Mouse (Mus musculus) CD4-positive, CD25-positive, alpha-beta regulatory T cell, adult 9 weeks (primary cell): ENCODE measurements around the gene 5730409E04Rik. TPM values are rescaled to one million over a fixed set of nuclear protein-coding genes. Genes with fewer than 3 reads are reported as not detected.

ENCODE experiments used
- polyA plus RNA-seq: library from polyadenylated mRNA; unstranded; fragments of 100-300 nt; shearing (Covaris generic); gene quantifications from one replicate; pipeline ENCODE4 v1.2.1, GENCODE M21; 2017

Gene 5730409E04Rik
- polyA plus RNA-seq, result 0.22 TPM

GRCm38 (mm10) chr4:126609606-126610181, at the start of gene 5730409E04Rik:
TSS of gene 5730409E04Rik (plus strand) at chr4:126609818.

Other genes with a start within 250 kb of the 5730409E04Rik start
- 29.9 TPM for gene Ago3, start 180.3 kb upstream of the 5730409E04Rik start, polyA plus RNA-seq
- gene Ago1, start 141.2 kb upstream of the 5730409E04Rik start, polyA plus RNA-seq, result 4.7 TPM
- not detected for gene Ago4, start 76.3 kb upstream of the 5730409E04Rik start, polyA plus RNA-seq
- gene Clspn, start 52.9 kb upstream of the 5730409E04Rik start, polyA plus RNA-seq, result 2.3 TPM
- 347 TPM for gene Psmb2, start 67.8 kb downstream of the 5730409E04Rik start, polyA plus RNA-seq
- not detected for gene Tfap2e, start 126.4 kb downstream of the 5730409E04Rik start, polyA plus RNA-seq
- gene Ncdn, start 143.6 kb downstream of the 5730409E04Rik start, polyA plus RNA-seq, result 61.2 TPM
- 58.6 TPM for gene AU040320, start 143.7 kb downstream of the 5730409E04Rik start, polyA plus RNA-seq